Mouse (Mus musculus) heart, embryonic 14.5 days (tissue): ENCODE results near the gene Tmem217. TPM values are rescaled to one million over a fixed set of nuclear protein-coding genes. Genes with fewer than 3 reads are reported as not detected.

ENCODE experiments used
- ATAC-seq: fragments of 200-750 bp; cut with Nextera tagmentation; 2 replicates; pipeline ENCODE4 v1.8.0; 2017; ENCODE audit warnings: low read depth, moderate TSS enrichment; ENCODE audit not compliant: insufficient number of reproducible peaks, insufficient read depth, low FRiP score
- H3K27ac ChIP-seq, 2 experiments: fragments of 200-500 bp in 1 of 2; fragments of 300-500 bp in 1 of 2; sonication (generic) in 1 of 2; replicated peaks in 1 of 2; 2 replicates each; pipeline ENCODE4 v1.5.1; 2012 to 2014; ENCODE audit warnings: low read depth in 2 of 2, low read length in 2 of 2, control low read depth in 1 of 2, mild to moderate bottlenecking in 1 of 2, mixed read lengths in 1 of 2; ENCODE audit not compliant: control insufficient read depth in 1 of 2, insufficient read depth in 1 of 2
- H3K27me3 ChIP-seq: fragments of 300-500 bp; sonication (generic); 2 replicates; pipeline ENCODE4 v1.6.1; 2014; ENCODE audit warnings: mild to moderate bottlenecking, low read length, control low read depth; ENCODE audit not compliant: control insufficient read depth, insufficient read depth
- H3K36me3 ChIP-seq: fragments of 300-500 bp; sonication (generic); 2 replicates; pipeline ENCODE4 v1.6.1; 2014; ENCODE audit warnings: mild to moderate bottlenecking, control low read depth, low read length, mixed read lengths; ENCODE audit not compliant: control insufficient read depth, insufficient read depth
- H3K4me1 ChIP-seq, 2 experiments: fragments of 200-500 bp in 1 of 2; fragments of 300-500 bp in 1 of 2; sonication (generic) in 1 of 2; 2 replicates each; pipeline ENCODE4 v1.6.1; 2012 to 2014; ENCODE audit warnings: low read length in 2 of 2, control low read depth in 1 of 2, mixed read lengths in 1 of 2; ENCODE audit not compliant: control insufficient read depth in 2 of 2, insufficient read depth in 2 of 2
- H3K4me2 ChIP-seq: fragments of 300-500 bp; sonication (generic); 2 replicates; pipeline ENCODE4 v1.6.1; 2014; ENCODE audit warnings: mild to moderate bottlenecking, low read length
- H3K4me3 ChIP-seq, 2 experiments: fragments of 200-500 bp in 1 of 2; fragments of 300-500 bp in 1 of 2; sonication (generic) in 1 of 2; 2 replicates each; pipeline ENCODE4 v1.5.1; 2012 to 2014; ENCODE audit warnings: low read length in 2 of 2, mild to moderate bottlenecking in 2 of 2, control low read depth in 1 of 2, low read depth in 1 of 2, moderate library complexity in 1 of 2; ENCODE audit not compliant: control insufficient read depth in 1 of 2, insufficient read depth in 1 of 2
- H3K9ac ChIP-seq: fragments of 300-500 bp; sonication (generic); 2 replicates; pipeline ENCODE4 v1.6.1; 2014; ENCODE audit warnings: mild to moderate bottlenecking, low read length
- H3K9me3 ChIP-seq: fragments of 300-500 bp; sonication (generic); 2 replicates; pipeline ENCODE4 v1.6.1; 2016; ENCODE audit warnings: low read length, control low read depth; ENCODE audit not compliant: control insufficient read depth
- WGBS: fragments of 180-500 bp; shearing (Covaris S2); extraction: QIAGEN DNeasy Blood & Tissue Kit; methylation state at CpG from one replicate; pipeline ENCODE4 v1.1.7; 2014; 5-methylcytosine and 5-hydroxymethylcytosine counted together
- polyA plus RNA-seq: library from polyadenylated mRNA; unstranded; fragments of >200 nt; fragmentation: Nextera tagmentation; extraction: Ambion mirVana; gene quantifications from 2 replicates; pipeline ENCODE4 v1.2.1, GENCODE M21; 2014

Tmem217 gene
- polyA plus RNA-seq = 0.41 TPM in 1 of 2 replicates, not detected in the other

DNA sequence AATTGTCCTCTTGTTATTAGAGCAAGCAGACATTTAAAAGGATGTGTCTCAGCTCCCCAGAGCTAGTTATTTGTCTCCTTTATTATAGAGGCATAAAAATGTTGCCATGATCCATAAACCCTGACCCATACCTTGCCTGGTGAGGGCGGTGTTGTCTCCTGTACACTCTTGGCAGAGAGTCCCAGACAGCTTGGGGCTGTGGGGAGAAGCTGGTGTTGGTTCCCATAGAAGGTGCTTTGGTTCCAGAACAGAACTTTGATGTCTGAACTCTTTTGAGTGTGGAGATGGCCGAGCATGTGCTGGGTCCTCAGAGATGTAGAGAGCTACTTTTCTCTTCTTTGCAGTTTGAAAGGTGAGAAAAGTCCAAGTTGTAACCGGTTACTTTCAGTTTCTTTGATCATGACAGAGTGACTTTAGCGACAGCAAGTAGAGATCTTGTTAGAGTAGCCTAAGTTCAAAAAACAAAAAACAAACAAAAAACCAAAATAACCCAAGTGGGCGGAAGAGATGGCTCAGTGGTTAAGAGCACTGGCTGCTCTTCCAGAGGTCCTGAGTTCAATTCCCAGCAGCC, at the start of gene Tmem217:
Gene Tmem217 (minus strand): TSS at position 224 of the 571 bp plus-strand sequence.
- Histone ChIP-seq H3K27ac (peak within 1 kb of the TSS; percentile 10 to 29; a peak in 2 of 4 replicates), H3K4me2 (peak within 1 kb of the TSS; percentile 87), H3K9me3 (no peaks in the 10 kb centered on the region), H3K4me1 (peaks cover 15 to 25% of the 10 kb centered on the region in 2 experiments), H3K9ac (0 out of 2 replicates have a peak within 1 kb of the TSS, but pooled peaks have one; percentile 13), H3K27me3 (no peaks in the 10 kb centered on the region), H3K4me3 (peak within 1 kb of the TSS in 1 of 2 experiments; percentile 79; a peak in 1 of 4 replicates), H3K36me3 (no peaks in the 10 kb centered on the region)
- ATAC-seq = no peak
- WGBS = 88% methylated on average over 5 of the region's 5 CpGs

DNA sequence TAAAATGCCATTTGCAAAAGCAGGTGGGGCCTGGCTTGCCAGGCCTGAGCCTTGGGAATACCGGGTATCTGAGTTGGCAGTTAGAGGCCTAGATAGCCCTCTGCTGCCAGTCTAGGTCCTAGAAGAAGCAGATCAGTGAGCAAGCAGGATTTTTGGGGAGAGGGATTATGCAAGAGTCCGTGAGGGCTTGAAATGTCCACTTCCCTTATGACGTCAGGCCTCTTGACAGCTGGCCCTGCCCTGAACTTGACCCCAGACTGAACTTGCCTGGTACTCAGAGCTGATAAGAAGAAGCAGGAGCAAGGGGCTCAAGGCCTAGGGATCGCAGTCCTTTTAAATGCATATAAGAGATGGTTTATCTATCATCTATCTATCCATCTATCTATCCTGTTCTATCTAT, 49.2 kb upstream of the Tmem217 start:
- Histone ChIP-seq H3K9ac (no peak overlapping the region), H3K36me3 (peaks cover 58% of the 10 kb centered on the region), H3K4me3 (no peak overlapping the region), H3K4me2 (no peak overlapping the region), H3K4me1 (peaks cover 3 to 5% of the 10 kb centered on the region in 2 experiments; a peak in 3 of 4 replicates), H3K27ac (no peak overlapping the region), H3K9me3 (no peaks in the 10 kb centered on the region), H3K27me3 (no peaks in the 10 kb centered on the region)
- 31% methylated on average over 4 of the region's 4 CpGs for WGBS
- no peak for ATAC-seq

DNA sequence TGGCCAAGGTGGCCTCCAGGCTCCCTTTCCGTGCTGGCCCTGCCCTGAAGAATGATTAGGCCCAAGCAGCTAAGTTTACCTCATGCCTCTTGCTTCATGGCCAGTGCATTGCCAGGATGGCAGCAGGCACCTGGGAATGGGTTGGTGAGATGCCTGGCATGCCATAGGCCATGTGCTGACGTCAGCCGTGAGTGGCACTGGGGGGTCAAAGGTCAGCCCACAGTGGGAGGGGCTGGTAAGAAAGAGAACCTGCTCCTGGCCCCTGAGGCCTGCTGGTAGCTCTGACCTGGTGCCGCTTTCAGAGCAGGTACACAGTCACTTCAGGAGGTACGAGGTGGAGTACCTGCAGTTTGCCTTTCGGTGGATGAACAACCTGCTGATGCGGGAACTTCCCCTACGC, 47.4 kb upstream of the Tmem217 start:
- Histone ChIP-seq H3K4me3 (no peak overlapping the region), H3K4me2 (no peak overlapping the region), H3K9ac (no peak overlapping the region), H3K9me3 (no peaks in the 10 kb centered on the region), H3K36me3 (peaks cover 64% of the 10 kb centered on the region), H3K27ac (no peak overlapping the region), H3K27me3 (no peaks in the 10 kb centered on the region), H3K4me1 (peaks cover 5 to 8% of the 10 kb centered on the region in 2 experiments; a peak in 3 of 4 replicates)
- 89% methylated on average over 8 of the region's 8 CpGs for WGBS
- no peak for ATAC-seq

DNA sequence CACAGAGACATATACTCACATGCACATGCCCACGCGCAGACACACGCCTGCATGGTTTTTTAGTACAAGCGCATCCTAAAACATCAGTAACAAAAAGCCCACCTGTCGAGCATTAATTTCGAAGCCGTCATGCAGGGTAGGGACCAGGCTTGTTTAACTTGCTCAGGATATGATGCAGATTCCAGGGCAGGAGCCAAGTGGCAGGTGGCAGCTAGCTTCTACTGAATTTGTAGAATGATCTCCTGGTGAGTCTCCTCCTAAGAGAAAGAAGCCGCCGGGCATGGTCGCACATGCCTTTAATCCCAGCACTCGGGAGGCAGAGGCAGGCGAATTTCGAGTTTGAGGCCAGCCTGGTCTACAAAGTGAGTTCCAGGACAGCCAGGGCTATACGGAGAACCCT, 46.9 kb upstream of the Tmem217 start:
- peaks cover 66% of the 10 kb centered on the region for H3K36me3 ChIP-seq

DNA sequence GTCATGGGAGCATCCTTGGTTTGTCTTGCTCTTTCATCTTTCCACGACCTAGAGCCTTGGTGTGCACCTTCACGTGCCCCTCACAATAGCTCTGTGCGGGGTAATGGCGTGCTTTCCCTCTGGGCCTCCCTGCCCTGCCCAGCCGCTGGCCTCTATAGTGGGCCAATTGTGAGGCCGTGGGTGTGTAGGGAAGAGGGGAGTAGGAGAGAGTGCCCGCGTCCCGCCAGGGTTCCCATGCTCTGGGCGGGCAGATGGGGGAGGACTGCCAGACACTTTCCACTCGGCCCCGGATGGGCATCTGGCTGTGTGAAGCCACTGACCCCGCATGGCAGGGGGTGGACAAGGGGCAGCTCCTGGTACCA, 44.6 kb upstream of the Tmem217 start:
- Histone ChIP-seq H3K4me1 (peaks cover 7 to 17% of the 10 kb centered on the region in 2 experiments; a peak in 3 of 4 replicates), H3K9ac (no peak overlapping the region), H3K9me3 (no peaks in the 10 kb centered on the region), H3K4me2 (no peak overlapping the region), H3K27me3 (no peaks in the 10 kb centered on the region), H3K36me3 (peaks cover 56% of the 10 kb centered on the region), H3K27ac (no peak overlapping the region), H3K4me3 (no peak overlapping the region)
- 89% methylated on average over 13 of the region's 13 CpGs for WGBS
- no peak for ATAC-seq

More for the DNA sequence above, 46.9 kb upstream of the Tmem217 start:
- Histone ChIP-seq H3K27ac (no peak overlapping the region), H3K4me3 (no peak overlapping the region), H3K4me1 (peaks cover 5 to 8% of the 10 kb centered on the region in 2 experiments; a peak in 3 of 4 replicates), H3K9me3 (no peaks in the 10 kb centered on the region), H3K27me3 (no peaks in the 10 kb centered on the region), H3K9ac (no peak overlapping the region), H3K4me2 (no peak overlapping the region)
- no peak for ATAC-seq
- WGBS = 93% methylated on average over 14 of the region's 14 CpGs

DNA sequence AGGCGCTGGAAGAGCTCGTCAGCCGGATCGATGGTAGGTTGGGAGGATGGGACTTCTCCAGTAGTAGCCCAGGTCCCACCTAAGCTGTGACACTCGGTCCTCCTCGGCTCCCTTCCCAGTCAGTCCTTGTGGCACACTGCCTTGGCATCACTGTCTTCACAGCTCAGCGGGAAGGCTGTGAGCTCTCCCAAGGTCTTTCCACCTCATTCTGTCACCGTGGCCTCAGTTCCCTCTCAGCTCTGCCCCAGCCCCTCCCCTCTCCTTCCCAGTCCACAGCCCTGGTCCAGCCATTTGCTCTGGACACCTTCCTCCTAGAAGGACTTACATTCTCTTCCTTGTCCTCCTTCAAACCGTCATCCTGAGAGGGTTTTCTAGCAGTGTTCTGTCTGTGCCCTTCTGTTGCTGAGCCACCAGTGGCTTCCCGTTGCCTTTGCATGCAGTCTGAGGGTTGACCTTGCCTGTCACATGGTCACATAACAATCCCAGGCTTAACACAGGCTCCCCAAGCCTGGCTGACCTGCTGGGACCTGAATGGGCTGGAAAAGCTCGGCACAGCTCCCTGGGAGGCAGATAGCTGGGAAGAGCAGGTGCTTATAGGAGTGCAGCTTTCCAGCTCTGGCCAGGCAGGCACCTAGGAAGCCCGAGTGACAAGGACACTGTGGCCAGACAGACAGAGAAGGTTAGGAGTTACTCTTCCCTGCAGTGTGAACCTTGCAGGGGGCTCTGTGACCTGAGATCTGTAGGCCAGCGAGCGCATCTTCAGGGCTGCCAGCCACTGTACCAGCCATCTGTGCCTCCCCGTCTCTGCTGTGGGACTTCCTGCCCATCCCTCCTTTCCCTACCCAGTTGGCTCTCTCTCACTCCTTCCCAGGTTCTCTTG, 43.9 kb upstream of the Tmem217 start:
- Histone ChIP-seq H3K27me3 (no peaks in the 10 kb centered on the region), H3K27ac (no peak overlapping the region), H3K36me3 (peaks cover 56% of the 10 kb centered on the region), H3K4me3 (no peak overlapping the region), H3K4me2 (no peak overlapping the region), H3K4me1 (peaks cover 4 to 13% of the 10 kb centered on the region in 2 experiments; a peak in 3 of 4 replicates), H3K9ac (no peak overlapping the region), H3K9me3 (no peaks in the 10 kb centered on the region)
- 71% methylated on average over 15 of the region's 15 CpGs for WGBS
- ATAC-seq = no peak

DNA sequence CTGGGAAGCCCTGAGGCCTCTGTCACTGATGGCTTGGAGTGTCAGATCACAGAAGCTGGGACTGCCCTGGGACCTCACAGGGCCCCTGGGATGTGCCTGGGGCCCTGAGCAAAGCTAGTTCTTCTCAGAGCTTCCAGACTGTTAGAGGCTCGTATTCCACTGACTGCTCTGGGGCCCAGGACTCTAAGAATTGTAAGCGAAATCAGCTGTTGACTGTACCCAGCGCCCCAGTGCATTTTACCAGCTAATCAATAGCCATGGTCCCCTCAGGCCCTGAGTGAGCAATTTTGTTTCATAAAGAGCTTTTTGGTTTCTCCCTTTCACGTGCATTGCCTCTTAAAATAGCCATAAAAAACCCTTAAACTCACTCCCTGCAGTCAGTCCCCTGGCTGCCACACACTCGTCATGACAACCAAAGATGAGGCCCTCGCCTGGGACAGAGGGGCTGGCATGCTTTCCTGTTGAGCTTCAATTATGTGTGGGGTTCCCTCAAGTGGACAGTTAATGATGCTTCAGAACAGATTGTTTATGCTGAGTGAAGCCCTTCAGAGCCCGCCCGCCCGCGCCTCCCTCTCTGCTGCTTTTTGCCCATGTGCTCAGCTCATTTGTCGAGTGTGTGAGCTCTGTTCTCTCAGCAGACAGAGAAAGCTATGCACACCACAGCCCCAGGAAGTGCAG, 37.2 kb upstream of the Tmem217 start:
- Histone ChIP-seq H3K9ac (0 out of 2 replicates have a peak overlapping the region, but pooled peaks have one; percentile 18), H3K4me3 (no peak overlapping the region), H3K36me3 (peaks cover 17% of the 10 kb centered on the region), H3K27me3 (no peaks in the 10 kb centered on the region), H3K9me3 (no peaks in the 10 kb centered on the region), H3K27ac (peak overlapping the region in 1 of 2 experiments; percentile 64; a peak in 1 of 4 replicates), H3K4me2 (no peak overlapping the region), H3K4me1 (peaks cover 18 to 19% of the 10 kb centered on the region in 2 experiments; a peak in 3 of 4 replicates)
- 58% methylated on average over 11 of the region's 11 CpGs for WGBS
- no peak for ATAC-seq
